Mouse (Mus musculus) small intestine, adult 2 months (tissue): ENCODE measurements around the gene Cd47.

Experiments used
- CTCF ChIP-seq: fragments of 200-500 bp; IDR thresholded peaks from 2 replicates; pipeline ENCODE4 v1.5.1; 2012; ENCODE audit warnings: low read depth, mild to moderate bottlenecking, control low read depth, inconsistent platforms, low read length, moderate library complexity, mixed read lengths; ENCODE audit not compliant: insufficient replicate concordance, insufficient read length; ENCODE audit errors: extremely low read depth
- POLR2A ChIP-seq: fragments of 200-500 bp; IDR thresholded peaks from 2 replicates; pipeline ENCODE4 v1.6.1; 2012; ENCODE audit warnings: low read depth, mild to moderate bottlenecking, control low read depth, inconsistent platforms, low read length, moderate library complexity

DNA sequence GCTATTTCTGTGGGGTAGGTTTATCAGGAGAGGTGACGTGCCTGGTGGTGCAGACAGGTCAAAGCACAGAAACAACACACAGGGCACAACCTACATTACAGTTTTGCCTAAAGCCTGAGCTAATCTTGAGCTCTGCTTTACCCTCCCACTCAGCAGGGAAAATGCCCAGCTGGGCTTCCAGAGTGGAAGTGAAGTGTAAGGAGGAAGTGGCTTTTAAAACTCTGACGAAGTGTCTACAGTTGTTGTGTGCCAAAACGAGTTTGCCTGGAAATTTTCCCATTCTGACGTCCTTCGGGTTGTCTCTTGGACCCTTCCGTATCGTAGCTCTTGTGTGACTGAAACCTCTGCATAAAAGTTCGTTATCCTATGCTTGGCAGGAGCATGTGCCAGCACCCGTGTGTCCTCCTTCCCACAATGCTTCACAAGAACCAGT lies 7.9 kb upstream of the Cd47 start:
- no peak for TF ChIP-seq POLR2A
- TF ChIP-seq CTCF, result no peak
